Mouse (Mus musculus) thymus, adult 18-20 months (tissue): ENCODE data around the gene Gm5089.
"Not testable (repeated sequence)": the region's sequence is repeated elsewhere in the genome, so short reads cannot be mapped to it uniquely, and the experiment has no call there.

Source experiments
- DNase-seq, 2 experiments: peaks; one replicate each; pipeline ENCODE4 v3.0.0; 2022; ENCODE audit warnings: mixed read lengths in 2 of 2

Gene Gm5089

DNA sequence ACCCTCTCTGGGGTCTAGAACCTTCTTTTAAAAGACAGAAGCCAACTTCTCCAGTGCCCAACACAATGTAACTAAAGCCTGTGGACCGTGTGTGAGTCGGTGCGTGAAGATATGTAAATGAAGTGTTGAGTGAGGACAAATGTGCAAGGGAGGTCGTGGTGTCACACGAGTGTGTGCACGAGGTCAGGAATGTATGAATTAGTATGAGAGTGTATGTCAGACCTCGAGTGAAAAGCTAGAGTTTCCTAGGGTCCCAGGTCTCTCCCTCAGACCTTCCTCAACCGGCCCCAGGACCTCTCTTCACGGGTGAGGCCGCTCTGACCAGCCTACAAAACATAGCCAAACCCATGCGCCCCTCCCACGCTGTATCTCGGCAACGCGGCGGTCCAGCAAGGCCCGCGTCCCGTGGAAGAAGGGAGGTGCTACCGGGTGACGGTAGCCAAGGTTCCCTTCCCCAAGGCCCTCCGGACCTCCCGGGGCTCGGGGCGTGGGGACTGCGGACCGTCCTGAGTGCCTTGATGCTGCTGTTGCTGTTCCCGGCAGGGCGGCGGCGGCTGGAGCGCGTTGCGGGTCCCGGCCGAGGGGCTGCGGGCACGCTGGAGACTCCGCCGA, 12.3 kb upstream of the Gm5089 start:
- DNase-seq: no peak

DNA sequence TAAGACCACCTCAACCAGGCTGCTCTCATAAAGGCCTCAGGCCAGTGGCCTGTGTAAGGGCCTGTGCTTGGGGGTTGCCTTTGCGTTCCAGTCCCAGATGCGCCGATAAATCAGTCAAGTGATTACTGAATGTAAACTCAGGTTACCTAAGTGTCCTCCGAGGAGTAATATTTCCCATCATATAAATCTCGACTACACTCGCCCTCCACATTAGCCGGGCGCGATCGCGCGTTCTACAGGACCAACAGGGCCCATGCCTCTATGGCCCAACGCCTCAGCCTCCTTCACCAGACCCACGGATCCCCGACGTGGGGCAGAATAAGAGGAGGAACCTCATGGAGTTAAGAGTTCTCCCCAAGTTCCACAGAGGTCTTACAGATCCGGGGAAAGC, 11.8 kb upstream of the Gm5089 start:
- DNase-seq: no peak

DNA sequence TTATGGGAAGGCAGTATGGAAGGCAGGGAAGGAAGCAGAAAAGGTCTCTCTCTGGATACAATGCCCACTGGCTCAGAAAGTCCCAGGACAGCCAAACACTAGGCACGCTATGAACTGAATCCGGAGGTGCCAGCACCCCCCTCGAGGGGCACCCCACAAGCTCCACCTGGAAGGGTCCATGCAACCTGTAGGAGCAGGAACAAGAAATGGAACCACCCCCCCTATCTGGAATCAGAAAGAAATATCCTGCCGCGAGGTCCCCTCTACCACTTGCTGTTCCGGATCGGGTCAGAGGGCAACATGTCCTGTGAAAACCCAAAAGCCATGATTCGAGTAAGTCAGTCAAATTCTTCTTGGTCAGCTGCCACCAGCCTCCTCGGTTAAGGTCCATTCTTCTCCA, 11.1 kb upstream of the Gm5089 start:
- DNase-seq: no peak

DNA sequence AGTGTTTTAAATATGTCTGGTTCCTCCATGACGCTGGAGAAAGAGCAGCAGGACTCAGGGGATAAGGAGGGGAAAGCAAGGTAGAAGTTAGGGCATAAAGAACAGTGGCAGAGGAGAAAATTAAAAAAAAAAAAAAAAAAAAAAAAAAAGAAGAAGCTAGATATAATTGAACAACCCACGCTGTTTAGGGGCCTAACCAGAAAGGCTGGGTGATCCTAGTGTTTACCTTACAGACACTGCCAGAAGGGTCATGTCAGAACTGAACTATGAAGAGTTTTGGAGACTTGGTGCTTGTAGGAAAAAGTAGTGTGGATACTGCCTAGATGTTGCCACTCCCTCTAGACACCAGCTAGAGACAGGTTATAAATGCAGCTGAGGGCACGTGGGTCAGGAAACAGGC, 10.6 kb upstream of the Gm5089 start:
- DNase-seq: no peak

DNA sequence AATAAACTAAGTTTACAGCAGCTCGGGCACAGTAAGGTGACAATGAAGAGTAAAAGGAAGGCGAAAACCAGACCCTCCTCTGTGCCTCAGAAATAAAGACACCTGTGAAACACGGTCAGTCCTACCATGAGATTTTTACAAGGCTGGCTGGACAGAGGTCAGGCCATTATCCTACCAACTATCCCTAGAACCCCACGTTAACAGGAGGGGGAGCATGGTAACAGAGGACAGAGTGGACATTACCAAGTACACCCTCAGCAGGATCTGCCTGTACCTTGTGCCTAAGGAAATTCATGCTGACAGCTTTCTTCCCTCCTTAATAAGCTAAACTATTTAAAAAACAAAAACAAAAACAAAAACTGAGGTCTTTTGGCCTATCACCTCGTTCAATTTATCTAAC, 9.3 kb upstream of the Gm5089 start:
- DNase-seq: no peak

DNA sequence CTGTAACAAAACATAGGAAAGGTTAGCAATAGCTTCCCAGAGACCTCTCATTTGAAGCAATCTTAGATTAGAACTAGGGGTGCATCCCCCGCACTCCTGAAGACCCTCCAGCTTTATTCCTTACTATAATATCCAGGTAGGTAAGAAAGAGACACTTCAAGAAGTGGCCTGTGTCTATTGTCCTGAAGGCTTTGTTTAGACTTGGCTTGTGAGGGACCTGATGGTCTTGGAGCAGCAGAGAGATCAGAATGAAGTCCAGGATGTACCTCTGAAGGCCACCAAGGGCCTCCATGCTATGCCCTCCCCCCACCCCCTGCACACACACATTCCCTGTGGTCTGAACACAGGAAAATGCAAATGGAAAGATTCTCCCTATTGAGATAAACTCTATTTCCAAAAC, 8.9 kb upstream of the Gm5089 start:
- no peak for DNase-seq

DNA sequence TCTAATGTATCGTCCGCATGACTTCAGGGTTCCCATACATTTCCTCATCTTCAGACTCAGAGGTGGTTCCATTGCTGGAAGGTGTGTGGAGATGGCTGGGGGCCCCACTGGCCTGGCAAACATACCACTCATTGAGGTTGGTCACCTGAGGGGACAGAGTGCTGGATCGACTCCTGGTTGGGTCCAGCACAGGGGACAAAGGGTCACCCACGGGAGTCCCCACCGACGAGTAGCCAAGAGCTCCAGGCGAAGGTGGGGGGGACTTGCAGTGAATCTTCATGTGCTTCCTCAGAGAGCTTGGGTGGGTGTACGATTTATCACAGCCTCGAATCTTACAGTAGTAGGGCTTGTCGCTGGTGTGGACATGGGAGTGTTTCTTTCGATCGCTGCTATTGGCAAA, 8.4 kb upstream of the Gm5089 start:
- DNase-seq: not testable (repeated sequence)

DNA sequence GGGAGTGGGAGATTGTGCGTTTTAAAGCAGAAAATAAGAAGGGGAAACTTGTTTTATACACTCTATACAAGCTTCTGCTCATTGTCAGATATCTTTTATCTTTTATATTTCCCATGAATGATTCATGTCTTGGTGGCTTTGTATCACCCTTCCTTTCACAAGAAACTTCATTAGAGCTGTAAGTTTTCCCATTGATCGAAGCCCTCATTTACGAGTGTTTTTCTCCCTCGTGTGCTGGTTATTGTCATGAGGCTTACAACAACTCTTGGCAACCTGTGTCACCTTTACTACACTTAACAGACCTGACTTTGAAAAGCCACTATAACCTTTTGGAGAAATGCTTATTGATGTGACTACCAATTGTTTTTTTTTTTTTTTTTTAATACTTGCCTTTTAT, 4.6 kb upstream of the Gm5089 start:
- no peak for DNase-seq

DNA sequence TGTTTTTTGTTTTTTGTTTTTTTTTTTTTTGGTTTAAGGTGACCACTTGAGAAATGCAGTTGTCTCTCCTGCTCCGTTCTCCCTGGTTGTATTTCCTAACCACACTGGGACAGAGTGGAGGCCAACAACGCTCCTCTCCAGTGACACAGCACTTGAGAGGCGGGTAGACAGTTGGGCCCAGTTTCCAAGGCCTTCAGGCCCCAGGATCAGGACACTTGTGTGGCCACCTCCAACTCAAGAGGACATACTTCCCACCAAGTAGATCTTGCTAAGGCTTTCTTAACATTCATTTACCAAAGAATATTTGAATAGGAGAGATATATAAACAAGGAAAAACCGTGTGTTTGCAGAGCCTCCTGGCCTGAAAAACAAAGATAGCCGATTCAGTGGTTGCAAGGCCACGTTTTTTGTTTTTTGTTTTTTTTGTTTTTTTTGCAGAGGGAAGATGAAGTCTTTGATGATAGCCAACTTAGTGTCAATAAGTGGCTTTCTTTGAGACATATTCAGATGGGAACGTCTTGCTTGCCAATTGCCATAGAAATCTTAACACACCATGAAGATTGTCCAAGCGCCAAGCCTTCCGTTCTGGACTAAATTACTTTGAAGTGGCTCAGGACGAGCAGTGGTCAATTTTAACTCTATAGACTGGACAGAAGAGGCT, 4.1 kb upstream of the Gm5089 start:
- no peak for DNase-seq

DNA sequence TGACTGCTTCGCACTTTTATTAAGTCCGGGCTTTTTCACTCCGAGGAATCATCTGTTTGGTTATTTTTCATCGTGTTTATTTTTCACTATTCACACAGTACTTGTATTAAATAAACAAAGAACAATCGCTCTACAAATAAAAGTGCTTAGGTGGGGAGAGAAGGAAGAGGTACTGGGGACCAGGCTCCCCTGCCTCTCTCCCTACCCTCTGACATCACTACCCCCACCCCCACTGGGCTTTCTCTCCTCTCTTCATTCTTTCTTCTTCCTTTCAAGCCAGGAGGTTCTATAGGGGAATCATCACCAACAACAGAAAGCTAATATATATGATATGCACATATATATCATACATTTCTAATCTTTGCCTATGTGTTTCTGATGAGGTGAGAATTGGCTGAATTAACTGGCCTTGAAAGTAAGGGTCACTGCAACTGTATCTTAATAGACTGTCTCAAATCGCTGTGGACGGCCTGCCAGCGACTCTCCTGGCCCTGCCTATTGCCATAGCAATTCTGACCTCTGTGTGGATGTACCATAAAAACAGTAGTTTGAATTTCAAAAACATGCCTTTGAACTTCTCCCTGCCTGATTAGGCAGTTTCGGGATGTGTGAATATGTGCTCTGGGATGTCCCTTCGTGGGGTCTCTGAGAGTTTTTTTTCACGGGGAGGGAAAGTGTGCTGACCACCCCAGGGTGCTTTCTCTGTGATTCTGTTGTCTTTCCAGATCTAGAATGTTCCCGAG, 3.3 kb upstream of the Gm5089 start:
- no peak for DNase-seq

DNA sequence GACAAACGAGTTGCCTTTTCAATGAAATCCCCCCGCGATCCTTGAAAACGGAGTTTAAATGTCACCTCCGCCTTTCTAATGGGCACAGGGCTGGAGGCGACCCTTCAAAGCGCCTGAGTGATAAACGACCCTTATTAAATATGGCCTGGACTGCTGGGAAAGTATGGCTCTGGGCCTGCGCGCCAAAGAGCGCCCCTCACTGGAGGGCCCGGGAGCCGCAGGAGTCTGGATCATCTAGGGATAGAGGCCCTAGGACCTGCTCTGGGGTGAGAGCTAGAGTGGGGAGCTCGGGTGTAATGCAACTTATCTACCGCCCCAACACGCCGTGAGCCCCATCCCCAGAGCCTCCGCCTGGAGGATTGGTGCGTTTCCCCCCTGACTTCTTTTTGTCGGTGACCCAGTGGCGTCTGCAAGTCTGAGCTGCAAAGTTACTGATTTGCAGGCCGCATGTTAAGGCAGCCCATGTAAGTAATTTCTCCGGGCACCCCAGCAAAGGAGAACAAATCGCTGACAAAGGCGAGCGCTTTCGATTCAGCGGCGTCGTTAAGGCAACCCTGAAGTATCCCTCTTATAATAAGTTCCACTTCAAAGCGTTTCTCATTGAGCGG, 2.6 kb upstream of the Gm5089 start:
- DNase-seq: no peak

DNA sequence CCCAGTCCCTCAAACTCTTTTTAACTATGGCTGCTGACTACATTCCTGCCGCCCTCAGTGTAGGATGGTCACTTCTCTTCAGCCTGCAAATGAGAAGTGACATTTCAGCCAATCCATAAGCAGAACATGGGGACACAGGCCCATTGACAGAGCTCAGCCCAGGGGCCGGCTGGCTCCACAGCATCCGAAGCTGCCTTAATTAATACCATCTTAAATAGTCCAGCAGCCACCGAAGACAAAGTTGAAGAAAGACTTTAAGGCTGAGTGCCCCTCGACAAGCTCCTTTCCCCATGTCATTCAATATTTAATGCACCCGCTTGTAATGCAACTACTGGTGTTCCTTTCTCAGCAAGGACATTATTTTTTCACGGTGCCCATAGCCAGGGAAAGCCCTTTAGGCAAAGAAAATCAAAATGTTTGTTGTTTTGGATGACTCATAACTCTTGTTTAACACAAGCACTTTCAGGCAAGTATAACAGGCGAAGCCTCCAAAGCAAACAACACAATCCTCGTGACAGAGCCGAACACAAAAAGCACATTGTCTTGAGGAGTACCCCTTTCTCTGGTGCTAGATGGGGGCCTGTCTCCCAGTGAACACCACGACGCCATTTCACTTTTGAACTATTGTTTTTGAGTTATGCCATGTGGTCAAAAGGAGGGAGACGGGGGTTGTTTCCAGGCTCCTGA, 1.9 kb upstream of the Gm5089 start:
- DNase-seq: no peak

DNA sequence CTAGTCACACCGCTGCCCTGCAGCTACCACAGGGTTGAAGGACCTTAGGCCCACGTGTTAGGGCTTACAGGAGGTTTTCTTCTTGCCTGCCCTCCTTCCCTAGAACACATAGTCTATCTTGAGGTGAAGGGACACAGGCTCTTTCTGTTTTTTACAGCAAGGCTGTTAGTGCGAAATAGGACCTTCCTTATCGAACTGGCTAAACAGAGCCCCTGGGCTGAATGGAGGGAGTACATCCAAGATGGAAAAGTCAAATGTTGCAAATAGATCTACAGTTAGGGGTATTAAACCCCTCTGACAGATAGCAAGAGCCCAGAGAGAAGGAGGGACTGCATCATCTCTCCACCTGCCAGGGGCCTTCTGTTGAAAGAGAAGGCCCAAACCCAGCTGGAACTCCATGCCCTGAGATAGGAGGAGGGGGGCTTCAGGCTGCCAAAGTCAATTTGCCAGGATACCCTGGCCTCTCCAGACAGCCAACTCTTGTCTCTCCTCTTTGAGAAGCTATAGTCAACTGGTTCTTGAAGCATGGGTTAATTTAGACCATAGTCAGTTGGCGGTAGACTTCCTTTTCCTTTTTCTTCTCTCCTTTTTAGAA, 733 bp upstream of the Gm5089 start:
- DNase-seq: no peak

DNA sequence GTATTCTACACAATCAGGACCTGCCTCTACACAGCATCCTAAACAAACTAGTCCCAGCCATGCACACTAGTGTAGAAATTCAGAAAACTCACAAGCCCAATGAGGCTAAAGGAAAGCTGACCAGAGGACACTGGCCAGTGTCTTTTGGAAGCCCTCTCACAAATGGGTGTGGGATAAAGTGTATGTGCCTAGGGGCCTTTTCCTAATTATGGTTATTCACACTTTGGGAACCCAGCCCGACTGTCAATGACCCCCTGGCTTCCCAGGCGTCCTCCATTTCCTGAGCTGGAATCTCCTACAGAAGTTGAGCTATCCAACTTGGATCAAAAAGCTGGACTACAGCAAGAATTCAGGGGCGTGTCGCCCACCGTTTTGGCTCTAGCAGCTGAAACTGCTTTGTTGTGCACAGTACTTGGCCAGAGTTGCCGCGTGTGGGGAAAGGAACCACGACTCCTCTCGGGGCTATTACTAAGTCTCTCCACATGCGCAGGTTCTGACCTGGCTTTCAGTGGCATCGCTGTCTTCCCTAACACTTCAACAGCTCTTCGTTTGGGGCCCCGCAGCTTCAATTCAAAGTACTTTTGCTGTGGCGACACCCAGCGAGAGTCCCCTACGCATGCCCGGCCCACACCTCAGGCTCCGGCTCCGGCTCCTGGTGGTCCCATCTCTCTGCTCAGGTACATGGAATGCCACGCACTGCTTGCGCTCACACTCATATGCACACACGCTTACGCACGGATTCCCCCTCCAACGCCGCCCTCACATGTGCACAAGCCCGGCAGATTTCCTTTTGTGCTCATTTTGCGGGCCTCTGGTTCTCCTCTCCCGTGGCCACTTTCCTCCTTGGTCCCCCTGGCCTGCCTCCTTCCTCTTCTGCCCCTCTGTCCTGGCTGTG, 1.1 kb downstream of the Gm5089 start:
- DNase-seq: no peak

DNA sequence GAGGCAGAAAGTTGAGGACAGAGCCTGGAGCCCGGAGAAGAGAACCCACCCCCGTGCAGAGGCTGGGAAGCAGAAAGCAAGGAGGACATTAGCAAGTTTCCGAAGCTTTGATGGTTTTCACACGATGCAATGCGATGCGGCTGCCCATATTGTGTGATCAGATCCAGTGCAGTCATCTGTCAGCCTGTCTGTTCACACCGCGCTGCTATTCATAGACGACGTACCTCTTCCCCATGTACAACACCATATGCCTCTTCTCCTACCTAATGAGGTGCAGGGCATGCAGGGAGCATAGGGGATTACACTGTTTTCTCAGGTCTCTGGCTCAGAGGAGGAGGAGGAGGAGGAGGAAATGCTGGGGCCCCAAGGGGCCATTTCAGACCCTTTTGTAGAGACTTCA, 14.1 kb downstream of the Gm5089 start:
- no peak for DNase-seq

DNA sequence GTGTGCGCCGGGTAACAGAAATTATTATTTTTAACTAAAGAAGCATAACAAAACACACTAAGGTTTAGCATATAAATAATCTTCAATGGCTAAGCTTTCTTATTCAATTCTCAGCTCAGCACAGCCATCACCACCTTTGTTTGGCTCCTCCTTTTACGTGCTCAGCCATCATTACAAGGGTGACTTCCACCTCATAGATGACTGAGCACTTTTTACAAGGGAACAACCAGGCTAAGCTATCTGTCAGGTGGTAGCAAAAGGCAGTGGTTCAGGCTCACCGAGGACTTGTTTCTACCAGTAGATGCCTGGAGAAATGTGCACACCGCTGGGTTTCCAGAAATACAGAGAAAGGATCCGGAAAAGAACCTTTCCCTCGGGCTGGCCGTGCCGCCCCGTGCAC, 16.9 kb downstream of the Gm5089 start:
- no peak for DNase-seq

DNA sequence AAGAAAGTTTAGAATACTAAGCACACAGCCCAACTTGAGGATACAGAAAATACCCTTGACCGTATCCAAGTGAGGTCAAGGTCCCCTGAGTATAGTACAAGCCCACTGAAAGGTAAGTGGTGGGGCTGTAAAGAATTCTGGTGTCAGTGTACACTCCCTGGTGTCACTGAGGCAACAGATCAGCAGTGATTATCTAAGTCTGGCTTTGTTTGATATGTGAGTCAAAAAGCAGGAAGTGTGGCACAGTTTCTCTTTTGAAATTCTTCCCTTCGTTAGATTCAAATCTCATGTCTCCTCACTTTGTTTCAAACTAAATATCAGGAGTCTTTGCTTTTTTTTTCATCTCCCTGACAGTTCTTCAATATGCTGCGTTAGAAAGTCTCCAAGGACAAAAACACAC, 18.4 kb downstream of the Gm5089 start:
- no peak for DNase-seq

DNA sequence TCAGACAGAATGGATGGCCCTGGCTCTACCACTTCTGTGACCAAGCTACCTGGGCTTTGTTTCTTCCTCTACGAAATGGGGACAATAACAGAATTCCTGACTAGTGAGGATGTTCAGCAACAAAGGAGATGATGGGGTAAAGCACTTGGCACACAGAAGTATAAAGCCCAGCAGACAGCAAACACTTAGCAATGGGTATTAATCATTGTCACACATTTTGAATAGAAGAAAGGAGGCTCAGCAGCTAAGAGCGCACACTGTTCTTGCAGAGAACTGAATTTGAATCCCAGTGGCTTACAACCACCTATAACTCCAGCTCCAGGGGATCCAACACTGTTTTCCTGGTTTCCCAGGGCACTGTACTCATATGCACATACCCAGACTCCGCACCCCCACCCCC, 23.3 kb downstream of the Gm5089 start:
- DNase-seq: no peak

DNA sequence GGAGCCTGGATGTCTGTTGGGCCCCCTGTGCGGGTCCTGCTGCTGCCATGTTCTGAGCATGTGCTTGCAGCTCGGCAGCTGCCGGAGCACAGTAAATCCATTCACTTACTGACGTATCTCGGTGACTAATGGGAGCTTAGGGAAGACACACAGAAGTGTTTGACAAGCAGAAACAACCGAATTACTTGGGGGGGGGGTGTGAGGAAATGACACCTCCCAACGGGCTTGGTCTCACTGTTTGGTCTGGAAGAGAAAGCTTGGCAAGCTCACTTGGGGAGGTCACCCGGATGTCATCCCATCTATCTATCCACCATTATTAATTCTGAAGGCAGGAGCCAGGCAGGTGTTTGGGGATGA, 23.7 kb downstream of the Gm5089 start:
- no peak for DNase-seq

DNA sequence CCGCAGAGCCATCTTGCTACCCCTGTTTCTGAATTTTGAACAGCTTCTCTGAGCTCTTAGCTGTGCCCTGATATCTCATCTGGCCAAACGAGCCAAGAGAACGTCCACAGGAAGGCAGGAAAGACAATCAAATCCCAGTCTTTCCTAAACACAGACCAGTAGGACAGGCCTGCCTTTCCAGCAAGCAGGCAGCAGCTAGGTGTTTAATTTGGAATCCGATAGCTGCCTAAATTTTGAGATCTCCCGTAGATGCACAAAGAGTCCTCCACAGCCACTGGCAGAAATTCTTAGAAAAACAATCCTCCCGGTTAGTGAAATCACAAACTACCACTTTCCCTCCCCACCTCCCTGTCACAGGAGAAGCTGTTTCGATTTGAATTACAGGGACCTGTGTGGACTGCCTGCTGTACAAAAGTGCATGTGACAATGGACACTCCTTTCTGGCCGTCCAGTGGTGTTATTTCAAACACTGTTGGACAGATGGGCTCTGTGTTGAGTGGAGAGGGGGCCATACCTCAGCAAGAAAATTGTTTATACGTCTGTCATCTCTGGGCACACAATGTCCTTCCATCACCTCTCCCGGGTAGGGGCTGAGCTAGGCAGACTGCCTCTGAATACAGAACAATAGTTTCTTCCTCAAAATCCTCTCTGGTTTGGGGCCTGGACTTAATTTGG, 24.2 kb downstream of the Gm5089 start:
- DNase-seq: no peak

DNA sequence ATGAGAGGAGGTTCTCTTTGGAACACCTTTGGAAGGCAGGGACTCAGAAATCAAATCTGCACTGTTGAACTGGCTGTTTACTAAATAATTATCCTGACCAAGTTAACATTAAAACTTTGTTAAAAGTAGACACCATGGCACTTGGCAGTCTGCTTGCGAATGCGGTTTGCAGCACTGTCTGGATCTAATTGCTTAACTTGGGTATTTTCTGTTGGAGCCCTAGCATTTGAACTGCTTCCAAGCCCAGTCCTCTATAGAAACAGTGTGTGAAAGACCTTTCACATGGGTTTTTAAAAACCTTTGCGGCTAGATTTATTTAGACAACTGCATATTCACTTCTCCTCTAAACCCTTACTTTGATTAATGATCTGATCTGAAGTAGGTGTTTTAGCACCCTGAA, 26.5 kb downstream of the Gm5089 start:
- DNase-seq: no peak
